Mouse (Mus musculus) MEL-GATA-1-ER (cell line): ENCODE measurements around the gene Asic1.
A peak's percentile ranks its signal among the peaks of the same experiment; 100 is the strongest.
"Not testable (repeated sequence)": the region's sequence is repeated elsewhere in the genome, so short reads cannot be mapped to it uniquely, and the experiment has no call there.

Experiments used
- DNase-seq: peaks from one replicate; pipeline ENCODE4 v3.0.0-alpha.2; 2012; ENCODE audit warnings: low read depth; ENCODE audit errors: extremely low read depth

The Asic1 gene

DNA sequence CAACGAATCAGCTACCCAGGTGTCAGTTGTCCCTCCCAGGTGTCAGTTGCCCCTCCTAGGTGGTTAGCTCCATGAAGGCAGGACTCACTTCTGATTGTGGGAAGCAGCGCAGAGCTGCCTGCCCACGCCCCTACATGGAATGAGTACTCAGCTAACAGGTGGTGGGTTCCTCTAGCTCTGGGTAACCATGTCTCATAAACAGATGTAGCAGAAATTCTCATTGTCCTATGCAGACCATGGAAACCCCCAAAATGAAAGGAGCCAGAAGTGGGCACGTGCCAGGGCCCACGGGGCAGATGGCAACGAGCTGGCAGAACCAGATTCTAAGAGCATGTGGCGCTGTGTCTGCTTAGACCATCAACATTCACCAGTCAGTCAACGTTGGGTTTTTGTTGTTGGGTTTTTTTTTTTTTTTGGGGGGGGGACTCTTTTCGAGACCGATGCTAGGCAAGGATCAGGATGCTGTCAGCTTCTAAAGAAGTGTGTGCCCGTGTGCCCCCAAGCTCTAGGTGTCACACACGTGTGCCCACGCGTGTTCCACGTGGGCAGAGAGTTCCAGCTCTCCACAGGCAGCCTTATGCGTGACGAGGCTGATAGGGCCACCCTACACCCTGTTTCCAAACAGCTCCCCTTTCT, 6.1 kb upstream of the Asic1 start:
- peak; percentile 55 for DNase-seq

DNA sequence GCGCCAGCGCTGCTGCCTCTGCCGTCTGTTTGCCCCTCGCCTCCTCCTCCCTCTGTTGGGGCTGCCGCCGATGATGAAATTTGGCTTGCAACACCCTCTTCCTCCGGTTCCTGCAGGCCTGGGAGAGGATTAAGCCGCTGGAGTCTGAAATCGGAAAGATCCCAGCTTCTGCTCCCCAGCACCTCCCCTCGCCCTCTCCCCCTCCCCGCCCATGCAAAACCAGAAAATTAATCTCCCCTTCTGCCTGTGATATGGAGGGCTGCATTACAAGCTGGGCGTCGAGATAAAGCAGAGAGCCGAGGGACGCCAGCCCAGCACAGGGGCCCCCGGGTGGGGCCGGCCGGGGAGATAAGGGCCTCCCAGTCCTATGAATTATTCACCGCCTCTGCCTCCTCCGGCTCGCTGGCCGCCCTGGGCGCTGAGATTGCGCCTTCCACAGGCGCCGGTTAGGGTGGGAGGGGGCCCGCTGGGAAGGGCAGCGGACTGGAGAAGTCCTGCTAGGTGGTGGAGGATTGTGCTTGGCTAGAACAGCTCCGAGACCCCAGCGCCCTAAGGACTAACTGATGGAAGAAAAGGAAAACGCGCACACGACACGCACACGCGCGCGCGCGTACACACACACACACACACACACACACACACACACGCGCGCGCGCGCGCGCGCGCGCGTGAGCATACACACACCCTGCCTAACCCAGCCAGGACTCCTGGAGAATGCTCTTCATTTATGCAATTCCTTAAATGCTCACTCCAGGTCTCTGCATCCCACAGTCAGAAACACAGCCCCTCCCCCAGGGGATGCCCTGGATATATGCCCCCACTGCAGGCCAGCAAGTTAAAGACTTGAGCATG, 5.3 kb upstream of the Asic1 start:
- DNase-seq: peak; percentile 100

DNA sequence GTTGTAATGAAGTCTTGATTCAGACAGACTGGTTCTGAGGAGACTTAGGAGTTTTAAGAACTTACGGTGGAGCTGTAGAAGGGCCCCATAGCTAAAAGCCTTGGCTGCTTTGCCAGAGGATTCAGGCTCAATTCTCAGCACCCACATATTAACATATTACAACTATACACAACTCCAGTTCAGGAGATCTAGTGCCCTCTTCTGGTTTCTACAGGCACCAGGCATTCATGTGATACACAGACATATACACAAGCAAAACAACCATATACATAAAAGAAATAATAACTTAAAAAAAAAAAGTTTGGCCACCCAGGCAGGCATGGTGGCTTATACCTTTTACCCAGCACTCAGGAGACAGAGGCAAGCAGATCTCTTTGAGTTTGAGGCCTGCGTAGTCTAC, 2.6 kb upstream of the Asic1 start:
- DNase-seq: no peak

DNA sequence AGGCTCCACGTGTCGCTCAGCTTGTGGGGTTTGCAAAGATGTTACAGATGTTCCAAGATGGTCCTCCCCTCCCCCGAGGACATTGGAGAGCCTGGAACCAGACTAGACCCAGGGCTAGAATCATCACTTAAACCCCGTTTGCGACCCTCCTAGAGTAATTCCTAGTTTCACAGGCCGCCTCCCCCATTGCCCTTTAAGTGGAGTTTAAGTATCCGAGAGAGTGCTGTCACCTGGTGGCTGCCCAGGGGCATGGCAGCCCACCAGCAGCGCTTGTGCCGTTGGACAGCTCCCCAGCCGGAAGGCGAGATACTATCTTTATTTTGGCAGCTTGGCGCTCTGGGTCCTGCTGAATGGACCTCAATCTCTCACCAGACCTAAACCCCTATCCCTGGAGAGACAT, 1.3 kb upstream of the Asic1 start:
- DNase-seq: peak; percentile 55

DNA sequence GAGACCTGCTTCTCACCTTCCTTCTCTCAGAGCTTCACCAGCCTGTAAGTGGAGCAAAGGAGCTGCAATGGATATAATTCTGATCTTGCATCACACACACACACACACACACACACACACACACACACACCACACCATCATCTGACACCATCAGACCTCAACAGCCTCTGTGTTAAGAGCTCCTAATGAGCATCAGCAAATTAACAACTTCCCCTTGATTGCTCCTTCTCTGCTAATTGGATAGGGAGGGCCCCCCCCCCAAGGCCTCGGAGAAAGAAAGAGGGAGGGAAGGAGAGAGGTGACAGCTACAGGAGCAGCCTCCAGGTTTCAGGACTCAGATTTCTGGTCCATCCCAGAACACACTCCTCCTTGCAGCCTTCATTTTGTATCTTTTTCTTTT, 776 bp upstream of the Asic1 start:
- DNase-seq: no peak

DNA sequence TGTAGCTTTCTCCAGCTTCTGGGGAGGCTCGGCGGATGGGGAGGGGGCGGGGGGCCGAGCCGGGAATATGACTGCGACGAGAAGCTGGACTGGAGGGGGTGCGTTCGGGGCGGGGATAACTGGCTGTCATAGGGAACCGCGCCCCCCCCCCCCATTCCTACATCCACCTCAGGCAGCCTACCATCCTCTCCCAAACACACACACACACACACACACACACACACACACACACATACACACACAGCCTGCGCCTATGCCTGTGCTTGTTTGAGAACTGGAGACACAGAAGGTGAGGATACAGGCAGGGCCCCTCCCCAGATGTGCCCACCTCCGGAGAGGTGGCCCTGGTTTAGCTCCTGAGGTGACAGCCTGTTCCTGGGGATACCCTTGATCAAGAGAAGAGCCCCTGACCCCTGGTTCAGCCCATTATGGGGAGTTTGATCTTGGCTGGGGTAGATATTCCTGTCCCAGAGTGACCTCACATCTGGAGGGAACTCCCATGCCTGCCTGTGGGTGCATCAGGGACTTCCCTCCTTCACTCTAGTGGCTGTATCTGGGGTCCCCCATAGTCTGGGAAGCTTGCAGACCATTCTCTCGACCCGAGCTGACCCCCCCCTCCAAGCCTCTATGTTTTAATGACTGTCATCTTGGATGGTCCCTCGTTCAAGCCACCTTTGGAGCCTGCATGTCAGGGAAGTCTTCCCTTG, 949 bp downstream of the Asic1 start:
- DNase-seq: no peak

DNA sequence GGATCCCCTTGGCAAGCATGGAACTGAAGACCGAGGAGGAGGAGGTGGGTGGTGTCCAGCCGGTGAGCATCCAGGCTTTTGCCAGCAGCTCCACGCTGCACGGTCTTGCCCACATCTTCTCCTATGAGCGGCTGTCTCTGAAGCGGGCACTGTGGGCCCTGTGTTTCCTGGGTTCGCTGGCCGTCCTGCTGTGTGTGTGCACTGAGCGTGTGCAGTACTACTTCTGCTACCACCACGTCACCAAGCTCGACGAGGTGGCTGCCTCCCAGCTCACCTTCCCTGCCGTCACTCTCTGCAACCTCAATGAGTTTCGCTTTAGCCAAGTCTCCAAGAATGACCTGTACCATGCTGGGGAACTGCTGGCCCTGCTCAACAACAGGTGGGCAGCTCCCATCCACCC, 1.6 kb downstream of the Asic1 start:
- DNase-seq: no peak

DNA sequence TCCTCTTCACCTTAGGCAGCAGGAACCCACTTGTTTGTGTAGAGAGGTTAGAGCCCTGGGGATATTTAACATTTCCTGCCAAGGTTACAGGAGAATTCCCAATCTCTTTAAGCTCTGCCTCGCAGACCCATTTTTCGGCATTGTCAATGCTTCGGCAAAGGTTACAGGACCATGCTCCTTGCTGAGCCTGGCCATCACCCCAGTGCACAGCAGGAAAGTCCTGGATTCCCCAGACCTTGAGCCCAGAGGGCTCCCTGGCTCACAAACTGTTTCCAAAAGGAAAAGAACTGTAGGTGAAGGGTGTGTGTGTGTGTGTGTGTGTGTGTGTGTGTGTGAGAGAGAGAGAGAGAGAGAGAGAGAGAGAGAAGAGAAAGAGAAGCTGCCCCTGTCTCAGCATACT, 4.7 kb downstream of the Asic1 start:
- DNase-seq: no peak

DNA sequence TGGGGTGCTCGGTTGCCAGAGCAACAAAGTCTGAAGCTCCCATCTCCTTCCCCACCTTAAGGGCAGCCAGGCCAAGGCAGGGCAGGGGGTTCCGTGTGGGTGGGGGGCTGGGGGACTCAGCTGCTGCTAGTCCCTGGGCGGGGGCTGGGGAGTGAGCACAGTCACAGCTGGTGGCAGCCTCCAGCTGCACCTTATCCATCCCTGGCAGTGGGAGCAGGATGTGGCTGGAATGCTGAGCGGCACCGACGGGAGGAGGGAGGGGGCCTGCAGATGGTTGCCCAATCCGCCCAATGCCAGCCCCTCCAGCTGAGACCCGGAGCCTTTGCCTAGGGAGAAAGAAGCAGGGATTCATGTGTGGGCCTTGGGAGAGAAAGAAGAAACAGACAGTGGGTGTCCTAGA, 6.9 kb downstream of the Asic1 start:
- DNase-seq: no peak

DNA sequence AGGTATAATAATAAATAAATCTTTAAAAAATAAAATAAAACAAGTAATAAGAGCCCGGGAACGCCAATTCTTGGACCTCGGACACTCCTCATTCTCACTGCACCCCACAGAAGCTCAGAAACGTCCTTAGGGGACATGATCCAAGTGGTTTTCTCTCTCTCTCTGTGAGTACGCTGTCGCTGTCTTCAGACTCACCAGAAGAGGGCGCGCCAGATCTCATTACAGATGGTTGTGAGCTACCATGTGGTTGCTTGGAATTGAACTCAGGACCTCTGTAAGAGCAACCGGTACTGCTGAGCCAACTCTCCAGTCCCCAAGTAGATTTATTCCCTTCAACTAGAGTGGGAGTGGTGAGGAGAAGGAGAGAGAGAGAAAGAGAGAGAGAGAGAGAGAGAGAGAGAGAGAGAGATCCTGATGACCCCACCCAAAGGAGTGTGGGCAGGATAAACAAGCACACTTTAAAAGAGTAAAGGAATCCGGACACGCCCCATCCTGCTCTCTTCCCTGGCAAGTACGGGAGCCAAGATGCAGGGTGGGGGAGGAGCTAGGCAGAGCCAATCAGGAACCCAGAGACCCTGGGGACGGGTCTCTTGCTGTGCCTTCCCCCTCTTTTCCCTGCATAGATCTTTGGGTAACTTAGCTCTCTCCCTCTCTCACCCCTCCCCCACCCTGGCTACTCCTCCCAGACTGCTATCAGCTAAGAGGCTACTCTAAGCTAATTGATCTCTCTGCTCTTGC, 8.1 kb downstream of the Asic1 start:
- DNase-seq: peak; percentile 56

DNA sequence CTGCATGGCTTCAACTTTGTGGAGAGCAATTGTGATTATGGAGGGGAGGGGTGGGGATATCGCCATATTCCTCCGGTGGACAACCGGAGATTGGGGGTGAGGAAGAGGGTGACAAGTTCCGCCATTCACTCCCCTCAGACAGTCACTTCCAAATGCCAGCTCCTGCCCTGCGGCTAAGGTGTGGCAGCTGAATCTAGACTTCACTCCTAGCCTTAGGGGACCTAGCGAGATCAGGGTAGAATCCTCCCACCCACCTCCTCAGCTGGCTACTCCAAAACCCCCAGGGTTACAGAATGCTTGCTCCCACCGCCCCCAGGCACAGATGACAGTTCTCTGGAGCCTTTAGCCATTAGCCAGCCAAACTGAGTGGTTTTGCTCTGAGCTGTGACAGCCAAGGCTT, 8.8 kb downstream of the Asic1 start:
- DNase-seq: no peak

DNA sequence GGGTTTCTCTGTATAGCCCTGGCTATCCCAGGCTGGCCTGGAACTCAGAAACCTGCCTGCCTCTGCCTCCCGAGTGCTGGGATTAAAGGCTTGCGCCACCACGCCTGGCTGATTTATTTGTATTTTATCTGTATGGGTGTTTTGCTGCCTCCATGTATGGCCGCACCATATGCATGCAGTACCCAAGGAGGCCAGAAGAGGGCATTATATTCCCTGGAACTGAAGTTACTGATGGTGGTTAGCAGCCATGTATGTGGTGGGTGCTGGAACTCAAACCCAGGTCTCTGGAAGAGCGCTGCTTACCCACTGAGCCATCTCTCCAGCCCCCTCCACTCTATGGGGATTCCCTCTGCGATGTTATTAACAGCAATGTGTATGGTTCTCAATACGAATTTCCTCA, 12.7 kb downstream of the Asic1 start:
- DNase-seq: peak; percentile 70

DNA sequence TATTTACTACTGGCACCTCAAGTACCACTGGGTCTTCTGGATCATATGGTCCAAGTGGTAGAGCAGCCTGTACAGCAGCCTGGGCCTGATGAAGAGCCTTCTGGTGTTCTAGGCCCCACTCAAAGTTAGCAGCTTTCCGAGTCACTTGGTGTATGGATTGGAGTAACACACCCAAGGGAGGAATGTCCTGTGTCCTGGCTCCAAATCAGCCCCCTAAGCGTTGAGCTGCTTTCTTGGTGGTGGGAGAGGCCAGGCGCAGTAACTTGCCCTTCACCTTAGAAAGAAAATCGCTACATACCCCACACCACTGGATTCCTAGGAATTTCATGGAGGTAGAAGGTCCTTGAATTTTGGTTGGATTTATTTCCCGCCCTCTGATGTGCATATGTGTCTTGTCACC, 14.0 kb downstream of the Asic1 start:
- DNase-seq: no peak

DNA sequence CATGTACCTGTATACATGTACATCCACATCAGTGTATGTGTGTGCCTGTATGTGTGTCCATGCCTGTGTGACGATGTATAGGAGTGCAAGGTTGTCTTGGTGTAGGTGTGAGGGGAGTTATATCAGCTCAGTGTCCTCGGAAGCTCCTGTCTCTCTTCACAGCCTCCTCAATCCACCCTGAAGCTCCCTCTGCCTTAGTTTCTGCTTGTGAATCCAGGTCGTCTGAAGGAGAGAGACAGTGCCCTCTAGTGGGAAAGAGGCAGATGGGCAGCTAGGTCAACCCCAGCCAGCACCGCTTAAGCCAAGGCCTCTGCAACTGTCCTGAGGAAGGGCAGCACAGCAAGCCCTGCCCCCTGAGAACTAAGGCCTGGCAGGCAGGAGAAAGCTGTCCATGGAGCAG, 18.5 kb downstream of the Asic1 start:
- DNase-seq: peak; percentile 69

DNA sequence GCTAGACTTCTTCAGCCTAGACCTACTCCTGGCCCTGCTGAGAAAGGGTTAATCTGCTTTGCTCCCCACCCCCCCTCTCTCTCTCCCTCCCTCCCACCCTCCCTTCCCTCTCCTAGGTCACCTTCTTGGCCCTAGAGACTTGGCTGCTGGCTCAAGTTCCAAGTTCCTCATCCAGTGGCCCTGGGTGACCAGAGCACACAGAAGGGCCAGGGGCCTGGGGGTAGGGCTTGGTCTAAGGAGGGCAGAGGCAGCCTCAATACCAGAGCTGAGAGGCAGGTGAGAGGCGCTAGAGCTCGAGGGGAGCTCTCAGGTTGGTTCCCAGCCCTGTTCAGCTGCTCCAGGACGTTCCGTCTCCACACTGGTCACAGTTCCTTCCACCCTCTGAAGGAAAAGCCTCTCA, 20.8 kb downstream of the Asic1 start:
- DNase-seq: no peak

DNA sequence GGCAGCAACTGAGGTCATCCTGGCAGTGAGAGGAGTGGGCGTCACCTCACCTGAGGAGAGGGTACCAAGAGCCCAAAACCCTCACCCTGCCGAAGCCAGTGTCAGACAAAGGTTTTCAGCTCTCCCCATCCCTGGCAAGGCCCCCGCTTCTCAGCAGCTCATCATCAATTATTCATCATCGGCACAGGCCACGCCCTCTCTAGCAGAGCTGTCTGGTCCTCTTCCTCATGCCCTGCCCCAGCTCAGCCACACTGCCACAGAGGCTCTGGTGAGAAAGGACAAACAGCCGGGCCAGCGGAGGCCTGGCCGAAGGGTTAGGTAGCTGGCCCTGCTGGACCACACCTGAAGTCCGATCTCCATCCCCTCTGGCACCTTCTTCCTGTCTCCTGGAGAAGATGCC, 21.8 kb downstream of the Asic1 start:
- no peak for DNase-seq

DNA sequence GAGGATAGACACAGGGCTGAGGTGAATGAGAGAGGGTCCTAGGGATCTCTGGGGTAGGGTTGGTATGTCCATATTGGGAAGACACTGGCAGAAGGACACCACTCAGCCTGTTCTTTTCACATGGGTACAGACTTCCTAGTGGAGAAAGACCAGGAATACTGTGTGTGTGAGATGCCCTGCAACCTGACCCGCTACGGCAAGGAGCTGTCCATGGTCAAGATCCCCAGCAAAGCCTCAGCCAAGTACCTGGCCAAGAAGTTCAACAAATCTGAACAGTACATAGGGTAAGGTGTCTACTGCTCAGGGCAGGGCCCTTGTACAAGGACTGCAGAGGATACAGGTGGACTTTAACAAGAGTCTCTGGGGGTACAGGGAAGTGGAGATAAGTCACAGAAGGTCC, 27.1 kb downstream of the Asic1 start:
- no peak for DNase-seq

DNA sequence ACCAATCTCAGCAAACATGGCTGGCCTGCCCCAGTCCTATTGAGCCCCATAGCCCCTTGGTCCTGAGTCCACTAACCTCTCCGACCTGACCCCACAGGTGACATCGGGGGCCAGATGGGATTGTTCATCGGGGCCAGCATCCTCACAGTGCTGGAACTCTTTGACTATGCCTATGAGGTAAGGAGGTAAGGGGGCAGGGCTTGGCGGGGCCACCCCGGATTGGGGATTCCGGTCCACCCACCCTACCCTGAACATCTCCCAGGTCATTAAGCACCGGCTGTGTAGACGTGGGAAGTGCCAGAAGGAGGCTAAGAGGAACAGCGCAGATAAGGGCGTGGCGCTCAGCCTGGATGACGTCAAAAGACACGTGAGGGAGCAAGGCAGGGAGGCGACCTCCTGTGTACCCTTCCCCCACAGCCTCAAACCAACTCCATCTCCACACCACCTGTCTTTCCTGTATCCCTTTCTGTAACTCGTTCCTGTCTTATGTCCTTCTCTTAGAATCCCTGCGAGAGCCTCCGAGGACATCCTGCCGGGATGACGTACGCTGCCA, 28.4 kb downstream of the Asic1 start:
- no peak for DNase-seq

DNA sequence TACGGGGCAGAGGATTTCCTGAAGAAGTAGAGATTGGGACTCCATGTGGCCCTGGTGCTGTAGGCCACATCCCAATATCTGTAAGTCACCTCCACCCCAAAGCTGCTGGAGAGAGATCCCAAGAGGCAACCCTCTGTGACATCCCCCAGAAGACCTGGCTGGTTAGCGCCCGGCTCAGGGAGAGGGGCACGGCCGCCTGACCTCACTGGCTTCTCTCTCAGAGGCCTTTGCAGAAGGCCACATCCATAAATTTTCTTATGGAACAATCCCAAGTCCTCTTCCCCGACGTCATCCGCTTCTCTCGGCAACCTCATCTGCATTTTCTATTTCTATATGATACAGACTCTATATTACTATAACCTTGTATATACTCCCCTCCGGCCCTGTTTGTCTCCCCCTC, 29.5 kb downstream of the Asic1 start:
- DNase-seq: no peak

DNA sequence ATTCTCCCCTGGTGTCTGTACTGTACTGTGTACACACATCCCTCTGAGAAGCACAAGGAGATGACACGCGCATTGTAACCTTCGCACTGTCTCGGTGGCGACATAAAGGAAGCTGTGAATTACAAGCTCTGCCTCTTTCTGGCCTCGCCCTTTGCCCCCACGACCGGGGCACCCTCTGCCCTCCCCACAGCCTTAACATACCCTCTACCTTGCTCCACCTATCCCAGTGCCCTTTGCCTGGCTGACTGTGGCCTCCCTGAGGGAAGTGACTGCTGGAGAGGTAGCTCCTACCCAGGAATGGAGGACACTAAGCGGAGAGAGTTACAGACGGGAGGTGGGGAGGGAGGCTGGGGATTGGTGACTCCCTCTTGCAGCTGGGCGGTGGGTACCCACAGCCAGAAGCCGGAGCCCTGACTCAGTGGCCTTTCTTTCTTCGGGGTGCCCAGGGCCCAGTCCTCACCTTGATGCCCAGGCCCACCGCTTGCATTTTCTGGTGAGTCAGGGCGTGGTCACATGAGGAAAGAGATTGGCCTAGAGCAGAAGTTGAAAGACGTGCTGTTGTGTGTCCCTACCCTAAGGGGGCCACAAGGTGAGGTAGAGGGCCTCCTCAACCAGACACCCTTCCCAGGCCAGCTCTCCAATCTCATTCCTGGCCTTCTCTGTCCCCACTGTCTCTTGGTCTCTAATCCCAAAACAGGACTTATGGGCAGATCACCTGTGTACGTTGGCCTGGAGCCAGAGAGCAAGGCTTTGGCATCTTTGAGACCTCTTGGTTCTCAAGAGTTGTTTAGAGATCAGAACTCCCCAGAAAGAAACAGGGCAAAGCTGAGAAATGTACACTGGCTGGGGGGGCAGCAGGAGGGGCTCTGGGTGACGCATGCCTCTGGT, 30.3 kb downstream of the Asic1 start:
- no peak for DNase-seq

DNA sequence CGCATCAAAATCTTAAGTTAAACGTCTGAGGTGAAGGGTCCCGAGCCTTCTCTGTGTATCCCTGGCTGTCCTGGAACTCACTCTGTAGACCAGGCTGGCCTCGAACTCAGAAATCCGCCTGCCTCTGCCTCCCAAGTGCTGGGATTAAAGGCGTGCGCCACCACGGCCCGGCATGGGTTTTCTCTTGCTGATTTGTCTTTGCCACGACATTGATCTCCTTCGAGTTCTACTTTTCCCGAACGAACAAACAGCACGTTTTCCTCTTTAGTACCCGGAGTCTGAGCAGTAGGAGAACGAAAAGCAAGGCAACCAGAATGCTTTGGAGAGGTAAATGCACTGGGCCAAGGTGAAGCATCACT, 31.5 kb downstream of the Asic1 start:
- not testable (repeated sequence) for DNase-seq
